Mouse (Mus musculus): ENCODE results near the gene Timeless. TPM values are rescaled to one million over a fixed set of nuclear protein-coding genes. Genes with fewer than 3 reads are reported as not detected.

The Timeless gene
- polyA plus RNA-seq, 1 experiment from 2014 or later, result 34.8 TPM

DNA sequence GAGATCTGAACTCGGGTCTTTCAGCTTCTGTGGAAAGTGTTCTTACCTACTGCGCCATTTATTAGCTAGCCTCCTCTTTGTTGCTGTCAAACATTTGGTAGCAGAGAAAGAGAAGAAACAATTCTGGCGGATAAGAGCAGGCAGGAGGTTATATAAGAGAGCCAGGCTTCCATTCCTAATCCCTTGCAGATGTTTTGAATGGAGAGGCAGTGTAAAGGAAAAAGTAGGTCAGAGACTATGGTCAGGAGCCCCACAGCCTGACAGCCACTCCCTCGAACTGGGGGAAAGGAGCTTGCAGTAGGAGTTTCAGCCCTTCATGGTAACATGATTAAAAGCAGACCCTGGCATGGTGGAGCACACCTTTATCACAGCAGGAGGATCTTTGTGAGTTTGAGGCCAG, 4.5 kb downstream of the Timeless start:
- no peak overlapping the region for H3K4me2 ChIP-seq
- no peaks in the 10 kb centered on the region for H3K27me3 ChIP-seq
- H3K36me3 ChIP-seq, result peaks cover 37% of the 10 kb centered on the region
- H3K9ac ChIP-seq, result no peak overlapping the region
- ATAC-seq (ENCODE audit: low read depth) (no peak), DNase-seq (no peak)
- H3K4me1 ChIP-seq (replicated peaks), result peaks cover 61% of the 10 kb centered on the region
- 70% methylated on average over 4 of the region's 4 CpGs for WGBS (ENCODE audit: insufficient replicate concordance)
- no peak overlapping the region for H3K4me3 ChIP-seq (replicated peaks)
- peak overlapping the region; percentile 21; the same call in 1 of the 2 replicates for H3K27ac ChIP-seq
- no peaks in the 10 kb centered on the region for H3K9me3 ChIP-seq (replicated peaks)

DNA sequence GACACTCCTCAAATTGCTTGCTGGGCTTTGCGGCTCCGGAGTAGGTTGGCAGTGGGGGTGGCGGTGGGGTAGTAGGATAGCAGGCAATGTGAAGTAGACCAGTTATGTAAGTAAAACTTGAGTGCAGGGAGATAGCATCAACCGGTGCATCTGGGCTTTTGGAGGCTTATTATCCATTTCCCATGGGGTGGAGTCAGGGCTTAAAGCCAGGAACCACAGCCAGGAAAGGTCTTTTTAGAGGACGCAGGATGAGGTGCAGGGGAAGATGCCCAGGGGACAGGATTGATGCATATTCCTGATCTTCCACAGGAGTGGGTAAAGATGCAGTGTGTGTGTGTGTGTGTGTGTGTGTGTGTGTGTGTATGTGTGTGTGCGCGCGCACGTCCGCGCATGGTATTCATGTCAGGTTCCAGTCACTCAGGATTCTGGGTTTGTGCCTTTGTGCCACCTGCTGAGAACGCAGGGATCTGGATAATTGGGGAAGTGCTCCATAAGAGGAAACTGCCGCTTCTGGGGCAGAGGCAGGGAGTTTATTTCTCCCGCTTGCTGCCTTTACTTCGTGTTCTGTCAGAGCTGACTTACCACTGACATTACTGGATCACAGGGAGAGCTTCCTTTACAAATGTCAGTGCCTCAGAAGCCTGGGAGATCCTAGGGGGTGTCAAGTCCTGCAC, 6.1 kb downstream of the Timeless start:
- Histone ChIP-seq H3K9me3 (replicated peaks) (no peaks in the 10 kb centered on the region), H3K27me3 (no peaks in the 10 kb centered on the region), H3K4me2 (no peak overlapping the region), H3K4me1 (replicated peaks) (peaks cover 58% of the 10 kb centered on the region), H3K36me3 (peaks cover 53% of the 10 kb centered on the region), H3K4me3 (replicated peaks) (no peak overlapping the region), H3K9ac (no peak overlapping the region), H3K27ac (no peak overlapping the region)
- ATAC-seq (ENCODE audit: low read depth) (no peak), DNase-seq (no peak)
- WGBS (ENCODE audit: insufficient replicate concordance), result 73% methylated on average over 15 of the region's 15 CpGs

DNA sequence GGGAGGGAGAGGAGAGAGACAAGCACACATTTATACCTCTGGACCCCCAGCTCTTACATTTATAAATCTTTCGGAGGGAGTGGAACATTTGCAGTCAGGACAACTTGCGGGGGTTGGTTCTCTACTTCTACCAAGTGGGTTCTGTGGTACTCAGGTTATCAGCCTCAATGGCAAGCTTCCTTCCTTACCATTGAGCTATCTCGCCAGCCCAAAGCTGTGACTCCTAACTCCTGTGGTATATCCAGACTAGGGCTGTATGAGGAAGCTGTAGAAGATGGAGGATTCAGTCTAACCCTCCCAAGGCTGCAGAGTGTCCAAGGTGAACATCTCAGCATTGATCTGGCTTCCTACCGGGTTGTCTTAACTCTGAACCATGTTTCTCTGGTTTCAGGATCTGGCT, 7.3 kb downstream of the Timeless start:
- no peaks in the 10 kb centered on the region for H3K27me3 ChIP-seq
- ATAC-seq (ENCODE audit: low read depth), result peak; percentile 13; the same call in 1 of the 2 replicates
- 67% methylated on average over 4 of the region's 4 CpGs for WGBS (ENCODE audit: insufficient replicate concordance)
- H3K4me2 ChIP-seq, result no peak overlapping the region
- H3K4me3 ChIP-seq (replicated peaks), result no peak overlapping the region
- peaks cover 48% of the 10 kb centered on the region for H3K4me1 ChIP-seq (replicated peaks)
- peaks cover 65% of the 10 kb centered on the region for H3K36me3 ChIP-seq
- H3K27ac ChIP-seq, result no peak overlapping the region
- no peak for DNase-seq
- H3K9me3 ChIP-seq (replicated peaks), result no peaks in the 10 kb centered on the region
- no peak overlapping the region for H3K9ac ChIP-seq

DNA sequence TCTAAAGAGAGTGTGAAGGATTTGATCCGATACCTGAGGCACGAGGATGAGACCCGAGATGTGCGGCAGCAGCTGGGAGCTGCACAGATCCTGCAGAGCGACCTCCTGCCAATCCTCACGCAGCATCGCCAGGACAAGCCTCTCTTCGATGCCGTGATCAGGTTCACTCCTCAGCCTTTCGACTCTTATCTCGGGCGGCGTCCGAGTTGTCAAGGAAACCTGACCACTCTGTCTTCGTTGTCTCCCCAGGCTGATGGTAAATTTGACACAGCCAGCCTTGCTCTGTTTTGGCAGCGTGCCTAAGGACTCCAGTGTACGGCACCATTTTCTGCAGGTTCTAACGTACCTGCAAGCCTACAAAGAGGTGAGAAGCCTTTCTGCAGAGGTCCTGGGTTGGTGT, 8.3 kb downstream of the Timeless start:
- peaks cover 69% of the 10 kb centered on the region for H3K36me3 ChIP-seq
- H3K4me2 ChIP-seq, result no peak overlapping the region
- WGBS (ENCODE audit: insufficient replicate concordance), result 57% methylated on average over 18 of the region's 18 CpGs
- no peaks in the 10 kb centered on the region for H3K9me3 ChIP-seq (replicated peaks)
- H3K4me3 ChIP-seq (replicated peaks), result no peak overlapping the region
- peak; percentile 37; the same call in 1 of the 2 replicates for ATAC-seq (ENCODE audit: low read depth)
- no peak for DNase-seq
- 0 out of 2 replicates have a peak overlapping the region, but pooled peaks have one; percentile 17 for H3K9ac ChIP-seq
- H3K4me1 ChIP-seq (replicated peaks), result peaks cover 43% of the 10 kb centered on the region
- H3K27me3 ChIP-seq, result no peaks in the 10 kb centered on the region
- H3K27ac ChIP-seq, result no peak overlapping the region

DNA sequence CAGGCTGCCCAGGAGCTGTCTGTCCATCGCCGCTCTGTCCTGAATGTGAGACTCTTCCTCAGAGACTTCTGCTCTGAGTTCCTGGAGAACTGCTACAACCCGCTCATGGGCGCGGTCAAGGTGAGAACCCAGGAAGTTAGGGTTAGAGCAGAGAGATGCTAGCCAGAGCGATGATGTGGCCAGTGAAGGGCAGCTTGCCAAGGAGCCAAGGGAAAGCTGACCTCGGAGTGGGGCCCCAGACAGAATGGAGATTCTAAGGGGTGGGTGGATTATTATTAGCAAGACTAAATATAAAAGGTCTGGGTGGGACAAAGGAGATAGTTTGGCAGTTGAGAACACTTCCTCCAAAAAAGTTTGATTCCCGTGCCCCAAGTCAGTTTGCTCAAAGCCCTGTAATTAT, 11.4 kb downstream of the Timeless start:
- WGBS (ENCODE audit: insufficient replicate concordance), result 91% methylated on average over 8 of the region's 8 CpGs
- no peaks in the 10 kb centered on the region for H3K9me3 ChIP-seq (replicated peaks)
- DNase-seq (no peak), ATAC-seq (ENCODE audit: low read depth) (no peak)
- no peak overlapping the region for H3K27ac ChIP-seq
- peaks cover 94% of the 10 kb centered on the region for H3K36me3 ChIP-seq
- no peak overlapping the region for H3K9ac ChIP-seq
- H3K4me1 ChIP-seq (replicated peaks), result peaks cover 21% of the 10 kb centered on the region
- no peaks in the 10 kb centered on the region for H3K27me3 ChIP-seq
- H3K4me3 ChIP-seq (replicated peaks), result no peak overlapping the region
- H3K4me2 ChIP-seq, result no peak overlapping the region

DNA sequence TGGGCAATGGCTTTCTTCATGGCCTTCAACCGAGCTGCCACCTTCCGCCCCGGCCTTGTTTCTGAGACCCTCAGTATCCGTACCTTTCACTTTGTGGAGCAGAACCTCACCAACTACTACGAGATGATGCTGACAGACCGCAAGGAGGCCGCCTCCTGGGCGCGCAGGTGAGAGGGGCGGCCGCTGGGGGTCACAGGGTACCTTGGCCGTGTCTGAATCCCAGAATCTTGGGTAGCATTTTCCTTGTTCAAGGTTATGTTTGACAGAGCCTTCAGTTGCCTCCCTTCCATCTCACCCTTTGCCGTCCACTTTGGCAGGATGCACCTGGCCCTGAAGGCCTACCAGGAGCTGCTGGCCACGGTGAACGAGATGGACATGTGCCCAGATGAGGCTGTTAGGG, 12.3 kb downstream of the Timeless start:
- H3K4me1 ChIP-seq (replicated peaks), result peaks cover 13% of the 10 kb centered on the region
- H3K9me3 ChIP-seq (replicated peaks), result no peaks in the 10 kb centered on the region
- DNase-seq (no peak), ATAC-seq (ENCODE audit: low read depth) (no peak)
- H3K9ac ChIP-seq, result no peak overlapping the region
- no peak overlapping the region for H3K4me3 ChIP-seq (replicated peaks)
- 94% methylated on average over 15 of the region's 15 CpGs for WGBS (ENCODE audit: insufficient replicate concordance)
- no peak overlapping the region for H3K27ac ChIP-seq
- H3K36me3 ChIP-seq, result peaks cover 100% of the 10 kb centered on the region
- H3K4me2 ChIP-seq, result no peak overlapping the region
- no peaks in the 10 kb centered on the region for H3K27me3 ChIP-seq

DNA sequence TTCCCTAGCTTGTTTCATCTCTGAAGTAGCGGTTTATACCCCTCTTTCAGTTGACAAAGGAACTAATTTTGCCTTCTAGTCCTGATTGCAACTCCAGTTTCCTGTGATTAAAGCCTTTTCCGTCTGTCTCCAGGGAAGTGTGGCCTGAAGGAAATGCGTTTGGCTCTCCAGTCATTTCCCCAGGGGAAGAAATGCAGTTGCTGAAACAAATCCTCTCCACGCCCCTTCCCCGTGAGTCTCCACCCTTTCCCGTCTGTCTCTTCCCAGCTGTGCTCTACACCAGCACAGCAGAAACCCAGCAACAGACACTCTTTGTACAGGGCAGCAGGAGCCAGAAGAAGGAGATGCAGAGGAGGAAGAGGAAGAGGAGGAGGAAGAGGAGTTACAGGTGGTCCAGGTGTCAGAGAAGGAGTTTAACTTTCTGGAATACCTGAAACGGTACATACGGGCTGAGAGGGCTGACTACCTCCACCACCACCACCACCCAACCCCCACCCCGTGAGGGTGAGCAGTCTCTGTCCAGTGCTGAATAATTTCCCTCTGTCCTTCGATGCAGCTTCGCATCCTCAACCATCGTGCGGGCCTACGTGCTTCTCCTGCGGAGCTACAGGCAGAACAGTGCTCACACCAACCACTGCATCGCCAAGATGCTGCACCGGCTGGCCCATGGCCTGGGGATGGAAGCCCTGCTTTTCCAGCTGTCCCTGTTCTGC, 15.3 kb downstream of the Timeless start:
- no peak overlapping the region for H3K4me2 ChIP-seq
- ATAC-seq (ENCODE audit: low read depth) (no peak), DNase-seq (no peak)
- H3K36me3 ChIP-seq, result peaks cover 100% of the 10 kb centered on the region
- H3K4me3 ChIP-seq (replicated peaks), result no peak overlapping the region
- WGBS (ENCODE audit: insufficient replicate concordance), result 86% methylated on average over 17 of the region's 17 CpGs
- no peaks in the 10 kb centered on the region for H3K4me1 ChIP-seq (replicated peaks)
- no peaks in the 10 kb centered on the region for H3K27me3 ChIP-seq
- H3K9me3 ChIP-seq (replicated peaks), result no peaks in the 10 kb centered on the region
- no peak overlapping the region for H3K9ac ChIP-seq
- no peak overlapping the region for H3K27ac ChIP-seq

DNA sequence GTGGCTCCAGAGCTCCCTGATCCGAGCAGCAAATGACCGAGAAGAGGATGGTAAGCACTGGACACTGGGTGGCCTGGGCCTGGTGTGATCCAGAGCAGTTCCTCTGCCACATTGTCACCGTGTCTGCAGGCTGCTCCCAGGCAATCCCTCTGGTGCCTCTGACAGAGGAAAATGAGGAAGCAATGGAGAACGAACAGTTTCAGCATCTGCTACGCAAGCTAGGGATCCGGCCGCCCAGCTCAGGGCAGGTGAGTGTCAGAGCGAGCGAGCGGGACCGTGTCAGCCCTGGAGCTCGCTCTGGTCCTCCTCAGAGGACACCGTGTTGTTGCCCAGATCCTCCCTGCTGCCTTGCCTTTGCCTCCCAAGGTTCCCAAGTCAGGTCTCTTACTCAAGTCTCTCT, 18.7 kb downstream of the Timeless start:
- Histone ChIP-seq H3K4me3 (replicated peaks) (no peak overlapping the region), H3K4me2 (no peak overlapping the region), H3K36me3 (peaks cover 74% of the 10 kb centered on the region), H3K27me3 (no peaks in the 10 kb centered on the region), H3K9me3 (replicated peaks) (no peaks in the 10 kb centered on the region), H3K27ac (no peak overlapping the region), H3K9ac (no peak overlapping the region), H3K4me1 (replicated peaks) (no peaks in the 10 kb centered on the region)
- no peak for DNase-seq
- WGBS (ENCODE audit: insufficient replicate concordance), result 83% methylated on average over 13 of the region's 13 CpGs
- no peak for ATAC-seq (ENCODE audit: low read depth)

DNA sequence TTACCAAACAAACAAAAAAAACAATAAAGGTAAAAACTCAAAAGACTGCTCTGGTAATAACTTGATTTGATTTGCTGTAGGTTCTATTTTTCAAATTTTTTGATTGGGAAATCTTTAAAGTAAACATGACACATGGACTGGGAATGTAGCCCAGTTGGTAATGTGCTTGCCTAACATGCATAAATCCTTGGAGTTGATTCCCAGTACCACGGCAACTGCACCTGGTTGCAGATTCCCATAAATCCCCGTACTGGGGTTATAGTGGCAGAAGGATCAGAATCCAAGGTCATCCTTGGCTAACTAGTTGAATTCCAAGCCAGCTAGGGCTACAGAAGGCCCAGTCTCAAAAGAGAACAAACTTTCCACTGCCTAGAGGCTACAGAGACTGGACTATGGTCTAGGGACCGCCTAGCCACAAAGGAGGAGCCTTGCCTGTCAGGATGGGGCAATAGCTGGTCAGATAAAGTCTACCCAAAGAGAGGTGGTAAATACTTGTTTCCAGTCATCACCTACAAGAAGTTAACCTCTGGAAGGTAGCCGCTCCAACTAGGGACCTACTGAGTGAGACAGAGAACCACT, 21.9 kb downstream of the Timeless start, which contains the start of gene Apon:
Apon (plus strand) TSS at position 420 of the 579 bp plus-strand sequence.
- H3K27me3 ChIP-seq, result no peaks in the 10 kb centered on the region
- DNase-seq (no peak), ATAC-seq (ENCODE audit: low read depth) (no peak)
- no peak within 1 kb of the TSS for H3K9ac ChIP-seq
- H3K36me3 ChIP-seq, result peaks cover 42% of the 10 kb centered on the region
- WGBS (ENCODE audit: insufficient replicate concordance), result 80% methylated on average over 4 of the region's 4 CpGs
- H3K4me1 ChIP-seq (replicated peaks), result no peaks in the 10 kb centered on the region; the same call in 1 of the 2 replicates
- H3K4me2 ChIP-seq, result no peak within 1 kb of the TSS
- H3K9me3 ChIP-seq (replicated peaks), result no peaks in the 10 kb centered on the region
- H3K27ac ChIP-seq, result peak within 1 kb of the TSS; percentile 51; the same call in 1 of the 2 replicates
- H3K4me3 ChIP-seq (replicated peaks), result no peak within 1 kb of the TSS

DNA sequence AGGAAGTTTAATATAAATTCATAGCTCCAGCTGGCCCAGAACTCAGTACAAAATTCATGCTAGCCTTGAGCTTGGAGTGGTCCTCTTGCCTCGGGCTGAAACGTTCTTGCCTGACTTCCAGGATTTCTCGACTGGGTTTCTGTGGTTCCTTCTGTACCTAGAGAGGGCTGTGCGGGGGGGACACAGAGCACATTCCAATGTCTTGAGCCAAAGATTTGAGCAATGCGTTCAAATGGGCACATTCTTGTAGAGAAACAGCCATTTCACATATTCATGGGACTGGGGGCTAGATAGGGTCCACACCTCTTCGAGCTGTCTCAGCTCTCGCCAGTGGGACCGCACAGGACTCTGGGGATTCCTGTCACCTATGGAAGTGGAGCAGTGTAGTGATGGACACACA, 24.1 kb downstream of the Timeless start:
- Histone ChIP-seq H3K4me1 (replicated peaks) (peaks cover 4% of the 10 kb centered on the region; the same call in 1 of the 2 replicates), H3K4me3 (replicated peaks) (no peak overlapping the region), H3K27me3 (no peaks in the 10 kb centered on the region), H3K4me2 (no peak overlapping the region), H3K9ac (no peak overlapping the region), H3K9me3 (replicated peaks) (no peaks in the 10 kb centered on the region), H3K27ac (no peak overlapping the region), H3K36me3 (peaks cover 20% of the 10 kb centered on the region)
- 69% methylated on average over 8 of the region's 8 CpGs for WGBS (ENCODE audit: insufficient replicate concordance)
- no peak for DNase-seq
- ATAC-seq (ENCODE audit: low read depth), result no peak

DNA sequence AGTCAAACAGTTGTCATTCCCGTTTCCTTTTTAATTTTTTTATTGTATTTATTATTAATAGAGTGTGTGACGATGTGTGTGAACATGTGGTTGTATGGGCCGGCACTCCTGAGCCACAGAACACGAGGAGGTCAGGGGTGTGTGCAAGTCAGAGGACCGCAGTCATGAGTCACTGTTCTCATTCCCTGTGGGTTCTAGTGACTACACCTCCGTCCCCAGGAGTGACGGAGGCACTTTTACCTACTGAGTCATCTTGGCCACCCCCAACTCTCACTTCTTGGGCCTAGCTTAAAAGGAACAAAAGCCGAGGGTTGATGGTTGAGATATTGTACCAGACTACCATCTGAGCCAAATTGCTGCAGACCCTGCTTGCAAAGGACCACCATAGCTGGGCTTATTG, 24.5 kb downstream of the Timeless start:
- Histone ChIP-seq H3K36me3 (peaks cover 16% of the 10 kb centered on the region), H3K27ac (no peak overlapping the region), H3K27me3 (no peaks in the 10 kb centered on the region), H3K4me2 (no peak overlapping the region), H3K4me1 (replicated peaks) (peaks cover 4% of the 10 kb centered on the region; the same call in 1 of the 2 replicates), H3K9me3 (replicated peaks) (no peaks in the 10 kb centered on the region), H3K9ac (no peak overlapping the region), H3K4me3 (replicated peaks) (no peak overlapping the region)
- DNase-seq (no peak), ATAC-seq (ENCODE audit: low read depth) (no peak)
- 80% methylated on average over 8 of the region's 8 CpGs for WGBS (ENCODE audit: insufficient replicate concordance)
